Mouse (Mus musculus): ENCODE data around the gene Palm2.

DNA sequence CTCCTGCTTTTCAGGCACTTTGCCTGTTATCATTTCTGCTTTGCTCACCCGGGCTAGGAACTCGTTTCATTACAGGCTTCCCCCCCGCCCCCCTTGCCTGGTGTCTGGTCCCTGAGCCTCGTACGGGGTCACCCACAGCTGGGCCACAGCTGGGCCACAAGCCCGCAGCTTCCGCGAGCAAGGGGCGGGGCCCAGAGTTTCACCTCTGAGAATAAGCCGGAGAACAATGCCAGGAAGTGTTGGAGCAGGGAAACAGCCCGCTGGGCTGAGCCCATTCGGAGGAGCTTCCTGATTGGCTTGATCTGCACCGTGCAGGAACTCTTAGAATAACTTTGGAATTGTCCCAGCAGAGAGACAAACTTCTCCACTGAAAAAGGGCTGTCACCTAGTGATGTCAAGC lies 241.3 kb downstream of the Palm2 start:
- TF ChIP-seq EP300 (IDR thresholded peaks at IDR 0.05; ENCODE audit: low read depth) (0 out of 2 replicates have a peak, but pooled peaks have one; percentile 26), CTCF (IDR thresholded peaks at IDR 0.05; ENCODE audit: low read depth) (no peak)

All from liver, postnatal 0 days (tissue).